Comparison of ENCODE assay signal across 11 mouse cellular contexts in genomic region chr9:102183663-102184274, GRCm38 (mm10).
A peak's percentile ranks its signal among the peaks of the same experiment; 100 is the strongest.
DNase-seq lines count a peak whose midpoint lies in the region; ATAC-seq and TF ChIP-seq lines count a peak whose summit lies in the region.
"Had no signal": no experiment of that assay in that cellular context is flagged by ENCODE, and none has a peak within 500 bp of the region (broad histone marks: within the 10 kb centered on the region; RNA-seq: fewer than 3 reads in every experiment).

No protein-coding gene starts in this region.

- H3K27ac ChIP-seq in heart, embryonic 10.5 days = peak overlapping the region; percentile 29; the same call in 1 of the 2 replicates
- H3K27ac ChIP-seq in lung, postnatal 0 days (ENCODE audit: low read length) = no peak overlapping the region
- H3K27ac ChIP-seq in hindbrain, postnatal 0 days = no peak overlapping the region
- H3K27ac ChIP-seq: embryonic facial prominence, embryonic 12.5 days had no signal

- intact Hi-C loops in heart, postnatal 25 days (cut with DNase I) = no loop called here
- intact Hi-C loops in left cerebral cortex, postnatal 14 days (cut with DNase I) = no loop called here

- peaks cover 14% of the 10 kb centered on the region; the same call in 1 of the 2 replicates for H3K27me3 ChIP-seq in heart, embryonic 10.5 days (ENCODE audit: insufficient read depth, poor library complexity, severe bottlenecking)
- no peaks in the 10 kb centered on the region for H3K27me3 ChIP-seq in lung, postnatal 0 days (replicated peaks; ENCODE audit: insufficient read depth, low read length)
- H3K27me3 ChIP-seq in hindbrain, postnatal 0 days (ENCODE audit: insufficient read depth, low read length) = no peaks in the 10 kb centered on the region
- H3K27me3 ChIP-seq: embryonic facial prominence, embryonic 12.5 days had no signal

- 0 out of 2 replicates have a peak overlapping the region, but pooled peaks have one; percentile 14 for H3K4me2 ChIP-seq in lung, postnatal 0 days (replicated peaks; ENCODE audit: low read depth, low read length)
- 0 out of 2 replicates have a peak overlapping the region, but pooled peaks have one; percentile 13 for H3K4me2 ChIP-seq in hindbrain, postnatal 0 days (ENCODE audit: low read depth, low read length)
- H3K4me2 ChIP-seq: embryonic facial prominence, embryonic 12.5 days had no signal

- peak overlapping the region; percentile 15; the same call in 1 of the 2 replicates for H3K4me3 ChIP-seq in heart, embryonic 10.5 days
- H3K4me3 ChIP-seq in lung, postnatal 0 days (ENCODE audit: low read depth, low read length) = no peak overlapping the region
- H3K4me3 ChIP-seq in lung, adult 2 months (replicated peaks; ENCODE audit: extremely low read depth, low read depth, low read length) = no peak overlapping the region
- H3K4me3 ChIP-seq in hindbrain, postnatal 0 days (ENCODE audit: low read length) = no peak overlapping the region
- H3K4me3 ChIP-seq: embryonic facial prominence, embryonic 12.5 days had no signal

- no peak for ATAC-seq in lung, postnatal 0 days
- peak; percentile 54 for ATAC-seq in hindbrain, postnatal 0 days

- H3K36me3 ChIP-seq in heart, embryonic 10.5 days = no peaks in the 10 kb centered on the region
- H3K36me3 ChIP-seq in lung, postnatal 0 days (ENCODE audit: insufficient read depth, low read length) = no peaks in the 10 kb centered on the region
- no peaks in the 10 kb centered on the region for H3K36me3 ChIP-seq in hindbrain, postnatal 0 days (ENCODE audit: insufficient read depth, low read length)
- H3K36me3 ChIP-seq: embryonic facial prominence, embryonic 12.5 days had no signal

- DNase-seq in heart, embryonic 10.5 days (ENCODE audit: low spot score) = no peak
- DNase-seq in heart, postnatal 25 days (ENCODE audit: low spot score) = no peak
- DNase-seq in lung, postnatal 0 days (ENCODE audit: low spot score) = no peak
- DNase-seq in lung, adult 2 months = no peak
- peak; percentile 81 to 84 for DNase-seq in cerebellum, postnatal 14 days
- DNase-seq in hindbrain, postnatal 0 days (ENCODE audit: low spot score) = peak; percentile 71
- no peak for DNase-seq in frontal cortex, postnatal 36 days (ENCODE audit: low spot score in 2 of 2)
- DNase-seq in left cerebral cortex, postnatal 14 days (ENCODE audit: low spot score in 2 of 2) = no peak
- DNase-seq: kidney, adult 18-20 months; thymus, postnatal 25 days had no signal

- no peak overlapping the region for H3K9ac ChIP-seq in lung, postnatal 0 days (replicated peaks; ENCODE audit: low read depth)
- no peak overlapping the region for H3K9ac ChIP-seq in hindbrain, postnatal 0 days (replicated peaks; ENCODE audit: low read length)
- H3K9ac ChIP-seq: embryonic facial prominence, embryonic 12.5 days had no signal

- TF ChIP-seq CTCF in lung, postnatal 0 days (IDR thresholded peaks at IDR 0.05) = no peak
- TF ChIP-seq CTCF in lung, adult 2 months (IDR thresholded peaks at IDR 0.05; ENCODE audit: insufficient read depth, low read length) = no peak
- no peak for TF ChIP-seq CTCF in hindbrain, postnatal 0 days (IDR thresholded peaks at IDR 0.05; ENCODE audit: low read depth)

- 54% methylated on average over 22 of the region's 22 CpGs for WGBS in heart, embryonic 10.5 days
- 55% methylated on average over 22 of the region's 22 CpGs for WGBS in lung, postnatal 0 days
- 63% methylated on average over 22 of the region's 22 CpGs for WGBS in lung, adult 2 months
- 44% methylated on average over 22 of the region's 22 CpGs for WGBS in hindbrain, postnatal 0 days

- no peaks in the 10 kb centered on the region for H3K9me3 ChIP-seq in heart, embryonic 10.5 days
- no peaks in the 10 kb centered on the region for H3K9me3 ChIP-seq in lung, postnatal 0 days (ENCODE audit: low read length)
- H3K9me3 ChIP-seq in hindbrain, postnatal 0 days (ENCODE audit: low read length) = no peaks in the 10 kb centered on the region
- H3K9me3 ChIP-seq: embryonic facial prominence, embryonic 12.5 days had no signal

- TF ChIP-seq POLR2A in lung, adult 2 months (IDR thresholded peaks at IDR 0.05; ENCODE audit: borderline replicate concordance, extremely low read depth, low read depth, low read length) = no peak

- H3K4me1 ChIP-seq in heart, embryonic 10.5 days = peaks cover 19% of the 10 kb centered on the region
- H3K4me1 ChIP-seq in lung, postnatal 0 days (ENCODE audit: insufficient read depth, low read depth, low read length) = no peaks in the 10 kb centered on the region
- no peaks in the 10 kb centered on the region for H3K4me1 ChIP-seq in lung, adult 2 months (ENCODE audit: control insufficient read depth, insufficient read depth, low read length)
- peaks cover 3% of the 10 kb centered on the region; the same call in 1 of the 2 replicates for H3K4me1 ChIP-seq in hindbrain, postnatal 0 days (ENCODE audit: insufficient read depth, low read length)

- no peak for TF ChIP-seq EP300 in lung, postnatal 0 days (IDR thresholded peaks at IDR 0.05)

Comparison
In these comparisons a context has a peak if more than half of its experiments do, and no peak if none do; other contexts are left out.
1. DNase-seq: peak in cerebellum, postnatal 14 days (2 of 2) and hindbrain, postnatal 0 days (single experiment); none in heart, embryonic 10.5 days (single experiment), heart, postnatal 25 days (single experiment), lung, postnatal 0 days (single experiment), lung, adult 2 months (single experiment), frontal cortex, postnatal 36 days (0 of 2) and left cerebral cortex, postnatal 14 days (0 of 2).